Comparison of ENCODE assay signal across 9 mouse cellular contexts in the genomic region with DNA sequence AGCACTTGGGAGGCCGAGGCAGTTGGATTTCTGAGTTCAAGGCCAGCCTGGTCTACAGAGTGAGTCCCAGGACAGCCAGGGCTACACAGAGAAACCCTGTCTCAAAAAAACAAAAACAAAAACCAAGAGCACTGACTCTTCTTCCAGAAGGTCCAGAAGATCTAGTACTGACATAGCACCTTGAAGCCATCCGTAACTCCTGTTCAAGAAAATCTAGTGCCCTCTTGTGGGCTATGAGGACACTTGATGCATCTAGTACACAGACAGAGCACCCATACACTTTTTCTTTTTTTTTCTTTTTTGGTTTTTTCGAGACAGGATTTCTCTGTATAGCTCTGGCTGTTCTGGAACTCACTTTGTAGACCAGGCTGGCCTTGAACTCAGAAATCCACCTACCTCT. TPM values are rescaled to one million over a fixed set of nuclear protein-coding genes. Genes with fewer than 3 reads are reported as not detected.
DNase-seq lines count a peak whose midpoint lies in the region; ATAC-seq and TF ChIP-seq lines count a peak whose summit lies in the region.
"Not testable (repeated sequence)": the region's sequence is repeated elsewhere in the genome, so short reads cannot be mapped to it uniquely, and the experiment has no call there.
"Had no signal": no experiment of that assay in that cellular context is flagged by ENCODE, and none has a peak within 500 bp of the region (broad histone marks: within the 10 kb centered on the region; RNA-seq: fewer than 3 reads in every experiment).

No protein-coding gene starts in this region.

- TF ChIP-seq CTCF in forebrain, postnatal 0 days (IDR thresholded peaks at IDR 0.05; ENCODE audit: low read depth): peak; percentile 55
- not testable (repeated sequence) for TF ChIP-seq CTCF in liver, adult 2 months (IDR thresholded peaks at IDR 0.05; ENCODE audit: low read depth, low read length)

- ATAC-seq in forebrain, postnatal 0 days: not testable (repeated sequence)

- not testable (repeated sequence) for H3K79me2 ChIP-seq in liver, adult 2 months (ENCODE audit: control insufficient read depth, insufficient read depth, low read length)

- H3K27me3 ChIP-seq in forebrain, postnatal 0 days (ENCODE audit: insufficient read depth, low read length); liver, adult 2 months (ENCODE audit: control insufficient read depth, insufficient read depth, low read length); splenic B cell, adult 2 months (ENCODE audit: control insufficient read depth, insufficient read depth, low read length, poor library complexity, severe bottlenecking): not testable (repeated sequence)

- not testable (repeated sequence) for H3K27ac ChIP-seq in forebrain, postnatal 0 days (ENCODE audit: low read depth, low read length); liver, adult 2 months (replicated peaks; ENCODE audit: insufficient read depth, low read depth, low read length)

- not testable (repeated sequence) for H3K4me3 ChIP-seq in forebrain, postnatal 0 days (ENCODE audit: low read depth, low read length); liver, adult 2 months (ENCODE audit: insufficient read depth, low read depth, low read length)

- not testable (repeated sequence) for H3K9ac ChIP-seq in forebrain, postnatal 0 days; liver, adult 2 months (ENCODE audit: low read depth, low read length)

- not testable (repeated sequence) for H3K9me3 ChIP-seq in forebrain, postnatal 0 days (ENCODE audit: low read length)

- DNase-seq in CD4-positive helper T cell, adult 2 months (ENCODE audit: low read depth, low spot score): peak; percentile 33
- peak; percentile 56 for DNase-seq in NIH3T3 (ENCODE audit: low read depth)
- DNase-seq in embryo, embryonic 10 days (ENCODE audit: low spot score): peak; percentile 51
- peak; percentile 25 for DNase-seq in forebrain, postnatal 0 days
- DNase-seq in induced T-regulatory cell, adult 2 months (ENCODE audit: low read depth): peak; percentile 54
- peak; percentile 8 for DNase-seq in liver, adult 2 months (ENCODE audit: extremely low read depth, low read depth, low spot score)
- peak; percentile 21 for DNase-seq in mesoderm, embryonic 11.5 days (ENCODE audit: low read depth, low spot score)
- peak; percentile 59 for DNase-seq in splenic B cell, adult 2 months (ENCODE audit: low read depth, low spot score)

- not testable (repeated sequence) for H3K4me1 ChIP-seq in forebrain, postnatal 0 days (ENCODE audit: insufficient read depth); liver, adult 2 months (ENCODE audit: control insufficient read depth, insufficient read depth, low read length)

- not testable (repeated sequence) for TF ChIP-seq POLR2A in liver, adult 2 months (IDR thresholded peaks at IDR 0.05; ENCODE audit: extremely low read depth, insufficient read depth, low read length)

- H3K4me2 ChIP-seq in forebrain, postnatal 0 days (ENCODE audit: low read depth): not testable (repeated sequence)

- WGBS in forebrain, postnatal 0 days: 67% methylated on average over 3 of the region's 3 CpGs
- WGBS in liver, adult 2 months: 65% methylated on average over 3 of the region's 3 CpGs

- H3K36me3 ChIP-seq in forebrain, postnatal 0 days (ENCODE audit: insufficient read depth); liver, adult 2 months (ENCODE audit: control insufficient read depth, insufficient read depth, low read length); splenic B cell, adult 2 months (ENCODE audit: control insufficient read depth, insufficient read depth, low read length, poor library complexity, severe bottlenecking): not testable (repeated sequence)

RNA-seq across cellular contexts. Expression of a gene that starts 8.5 kb away (rescaled TPM):
- total RNA-seq in forebrain, postnatal 0 days (2014; rRNA removed): 0.23 and 0.81 TPM in 2 replicates
- polyA plus RNA-seq in forebrain, postnatal 0 days (2015; fragmentation: Nextera tagmentation; extraction: Ambion mirVana): 0.03 and 0.23 TPM in 2 replicates
- 0.07 and 0.28 TPM in 2 replicates for total RNA-seq in liver, adult 2 months (2014; rRNA removed)
- polyA plus RNA-seq in liver, adult 2 months (2012; rRNA removed): 0.02 TPM in 1 of 2 replicates, not detected in the other
- polyA plus RNA-seq: midbrain, embryonic 10.5 days had no signal

RNA-seq across cellular contexts. Expression of a gene that starts 8.7 kb away (rescaled TPM):
- total RNA-seq in forebrain, postnatal 0 days (2014; rRNA removed): 1.9 and 4.0 TPM in 2 replicates
- 1.9 and 2.6 TPM in 2 replicates for polyA plus RNA-seq in forebrain, postnatal 0 days (2015; fragmentation: Nextera tagmentation; extraction: Ambion mirVana)
- total RNA-seq in liver, adult 2 months (2014; rRNA removed): 0.28 and 0.67 TPM in 2 replicates
- 0.16 and 0.32 TPM in 2 replicates for polyA plus RNA-seq in liver, adult 2 months (2012; rRNA removed)

RNA-seq across cellular contexts. Expression of a gene that starts 54.6 kb away (rescaled TPM):
- total RNA-seq in forebrain, postnatal 0 days (2014; rRNA removed): 72.6 and 85.0 TPM in 2 replicates
- polyA plus RNA-seq in forebrain, postnatal 0 days (2015; fragmentation: Nextera tagmentation; extraction: Ambion mirVana): 14.3 and 18.9 TPM in 2 replicates
- total RNA-seq in liver, adult 2 months (2014; rRNA removed): 0.07 and 0.09 TPM in 2 replicates
- 0.02 TPM in 1 of 2 replicates, not detected in the other for polyA plus RNA-seq in liver, adult 2 months (2012; rRNA removed)

Comparison
In these comparisons a context has a peak if more than half of its experiments do, and no peak if none do; other contexts are left out.
1. DNase-seq: peak in every context shown above with its lines; median percentile 59 in splenic B cell, adult 2 months; 56 in NIH3T3; 54 in induced T-regulatory cell, adult 2 months; 51 in embryo, embryonic 10 days; 33 in CD4-positive helper T cell, adult 2 months; 25 in forebrain, postnatal 0 days; 21 in mesoderm, embryonic 11.5 days; 8 in liver, adult 2 months.
2. RNA of a gene that starts 54.6 kb away (total RNA-seq): 72.6 to 85.0 TPM in forebrain, postnatal 0 days; 0.07 to 0.09 TPM in liver, adult 2 months; every median in the first group is over 10 times any median in the second.